Mouse (Mus musculus) cerebellum, adult 2 months (tissue): ENCODE results near the gene Tacr1.

Source experiments
- CTCF ChIP-seq: fragments of 200-500 bp; IDR thresholded peaks from 2 replicates; pipeline ENCODE4 v1.5.1; 2011; ENCODE audit warnings: low read depth, mild to moderate bottlenecking, control low read depth, low read length, moderate library complexity, borderline replicate concordance; ENCODE audit not compliant: insufficient read depth
- POLR2A ChIP-seq: fragments of 200-500 bp; IDR thresholded peaks from 2 replicates; pipeline ENCODE4 v1.6.1; 2011; ENCODE audit warnings: low read length, control low read depth, borderline replicate concordance; ENCODE audit not compliant: insufficient read depth

DNA sequence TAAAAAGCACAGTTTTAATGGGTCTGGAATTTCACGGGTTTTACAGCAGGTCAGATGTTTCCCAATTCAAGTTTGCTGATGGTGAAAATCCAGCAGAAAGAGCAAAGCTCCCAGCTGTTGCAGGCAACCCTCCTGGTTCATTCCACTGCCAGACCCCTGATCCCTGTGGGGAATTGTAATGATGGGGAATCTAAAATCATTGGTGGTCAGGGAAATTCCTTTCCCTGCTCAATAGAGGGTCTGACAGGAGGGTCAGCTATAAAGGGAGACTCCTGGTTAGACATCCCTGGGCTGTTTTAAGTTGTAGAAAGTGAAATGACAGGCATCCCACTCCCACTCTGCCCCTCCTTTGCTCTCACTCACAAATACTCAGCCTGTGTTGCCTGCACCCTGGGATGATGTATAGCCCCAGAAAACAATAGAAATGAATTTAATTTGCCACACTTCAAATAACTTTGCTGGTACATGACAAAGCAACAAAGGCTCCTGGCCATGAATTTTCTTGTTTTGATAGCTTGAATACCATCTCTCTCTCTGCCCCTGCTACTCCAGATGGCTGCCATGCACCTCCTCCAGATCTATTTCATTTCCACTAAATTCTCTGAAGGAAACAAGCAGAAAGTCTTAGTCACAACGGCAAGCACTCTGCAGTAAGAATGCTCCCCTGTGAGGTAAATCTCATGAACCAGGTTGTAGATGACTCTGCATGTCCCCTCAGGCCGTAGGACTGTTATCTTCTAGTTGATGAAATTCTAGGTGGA, 123.2 kb downstream of the Tacr1 start:
- TF ChIP-seq CTCF (no peak), POLR2A (no peak)
